Mouse (Mus musculus): ENCODE measurements at regions not wholly inside any gene's neighbourhood (a gene's known extent, or its start where the extent isn't known, plus 50 kb on each side); places are given as distances from the start of the nearest gene placed in this dataset.

- no peak for TF ChIP-seq CTCF (IDR thresholded peaks at IDR 0.05; ENCODE audit: borderline replicate concordance, control insufficient read depth, extremely low read depth, insufficient read depth, low read length, poor library complexity)
- no peak for TF ChIP-seq POLR2A (IDR thresholded peaks at IDR 0.05; ENCODE audit: control insufficient read depth, extremely low read depth, insufficient read depth, low read length, poor library complexity)
Observed at GRCm38 (mm10) chr10:37623041-37623440, 484.3 kb upstream of the Marcks start.

Measured in thymus, adult 2 months (tissue).